Mouse (Mus musculus) ES-Bruce4 (cell line): ENCODE data around the gene Slc22a8. TPM values are rescaled to one million over a fixed set of nuclear protein-coding genes. Genes with fewer than 3 reads are reported as not detected.

Experiments
- H3K27ac ChIP-seq: 2 replicates; pipeline ENCODE4 v1.5.1; 2012; ENCODE audit warnings: low read length, inconsistent platforms; ENCODE audit not compliant: insufficient read depth
- H3K27me3 ChIP-seq: 2 replicates; pipeline ENCODE4 v1.6.1; 2012; ENCODE audit warnings: mild to moderate bottlenecking, low read length, inconsistent platforms; ENCODE audit not compliant: control insufficient read depth, poor library complexity, insufficient read depth, severe bottlenecking
- H3K36me3 ChIP-seq: 2 replicates; pipeline ENCODE4 v1.6.1; 2012; ENCODE audit warnings: inconsistent platforms, mild to moderate bottlenecking, low read length, moderate library complexity; ENCODE audit not compliant: control insufficient read depth, poor library complexity, insufficient read depth, severe bottlenecking
- H3K4me1 ChIP-seq: one replicate; pipeline ENCODE4 v1.8.1; 2011; ENCODE audit warnings: low read length; ENCODE audit not compliant: control insufficient read depth, insufficient read depth
- H3K4me3 ChIP-seq: 2 replicates; pipeline ENCODE4 v1.5.1; 2011; ENCODE audit warnings: low read depth, mild to moderate bottlenecking, low read length
- H3K9ac ChIP-seq: 2 replicates; pipeline ENCODE4 v1.6.1; 2012; ENCODE audit warnings: low read depth, mild to moderate bottlenecking, inconsistent platforms; ENCODE audit not compliant: poor library complexity, severe bottlenecking
- H3K9me3 ChIP-seq: replicated peaks from 2 replicates; pipeline ENCODE4 v1.6.1; 2012; ENCODE audit warnings: mild to moderate bottlenecking, low read length, inconsistent platforms; ENCODE audit not compliant: control insufficient read depth, poor library complexity, insufficient read depth, severe bottlenecking
- CTCF ChIP-seq: IDR thresholded peaks from one replicate; pipeline ENCODE4 v1.8.1; 2011; ENCODE audit warnings: low read depth, low read length
- EP300 ChIP-seq: IDR thresholded peaks from 2 replicates; pipeline ENCODE4 v1.6.1; 2011; ENCODE audit warnings: low read depth, low read length; ENCODE audit not compliant: insufficient read depth
- POLR2A ChIP-seq: IDR thresholded peaks from one replicate; pipeline ENCODE4 v1.8.1; 2011; ENCODE audit warnings: low read length; ENCODE audit not compliant: insufficient read depth
- polyA plus RNA-seq: library from polyadenylated mRNA; stranded (reverse); fragments of >200 nt; gene quantifications from 2 replicates; pipeline ENCODE4 v1.2.4, GENCODE M21; 2011; ENCODE audit warnings: low read depth; ENCODE audit not compliant: missing spikeins, insufficient read depth, insufficient read length

Slc22a8 gene
- polyA plus RNA-seq, 1 experiment: not detected

DNA sequence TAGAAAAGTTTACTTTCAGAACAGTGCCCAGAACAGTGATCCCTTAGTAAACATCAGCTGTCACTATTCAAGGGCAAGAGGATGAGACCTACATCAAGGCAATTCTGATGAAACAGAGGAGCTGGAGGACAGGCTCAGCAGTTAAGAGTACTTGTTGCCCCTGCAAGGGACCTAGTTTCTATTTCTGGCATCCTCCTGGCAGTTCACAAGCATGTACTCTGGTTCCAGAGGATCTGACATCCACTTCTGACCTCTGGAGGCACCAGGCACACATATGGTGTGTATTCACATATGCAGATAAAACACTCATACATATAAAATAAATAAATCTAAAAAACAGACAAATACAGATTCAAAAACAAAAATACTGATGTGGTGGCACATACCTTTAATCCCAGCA, 10.9 kb downstream of the Slc22a8 start:
- Histone ChIP-seq H3K4me3 (no peak overlapping the region), H3K27me3 (no peaks in the 10 kb centered on the region), H3K9ac (no peak overlapping the region), H3K36me3 (no peaks in the 10 kb centered on the region), H3K27ac (no peak overlapping the region), H3K9me3 (no peaks in the 10 kb centered on the region), H3K4me1 (no peaks in the 10 kb centered on the region)
- TF ChIP-seq POLR2A (no peak), CTCF (no peak), EP300 (no peak)

- H3K27me3 ChIP-seq: no peaks in the 10 kb centered on the region
- H3K9me3 ChIP-seq: no peaks in the 10 kb centered on the region
- H3K36me3 ChIP-seq: no peaks in the 10 kb centered on the region
- H3K9ac ChIP-seq: no peak overlapping the region
- H3K4me3 ChIP-seq: no peak overlapping the region
- no peaks in the 10 kb centered on the region for H3K4me1 ChIP-seq
- H3K27ac ChIP-seq: no peak overlapping the region
- TF ChIP-seq CTCF (no peak), POLR2A (no peak), EP300 (no peak)
Observed at GRCm38 (mm10) chr19:8602914-8603313, 11.9 kb downstream of the Slc22a8 start.

DNA sequence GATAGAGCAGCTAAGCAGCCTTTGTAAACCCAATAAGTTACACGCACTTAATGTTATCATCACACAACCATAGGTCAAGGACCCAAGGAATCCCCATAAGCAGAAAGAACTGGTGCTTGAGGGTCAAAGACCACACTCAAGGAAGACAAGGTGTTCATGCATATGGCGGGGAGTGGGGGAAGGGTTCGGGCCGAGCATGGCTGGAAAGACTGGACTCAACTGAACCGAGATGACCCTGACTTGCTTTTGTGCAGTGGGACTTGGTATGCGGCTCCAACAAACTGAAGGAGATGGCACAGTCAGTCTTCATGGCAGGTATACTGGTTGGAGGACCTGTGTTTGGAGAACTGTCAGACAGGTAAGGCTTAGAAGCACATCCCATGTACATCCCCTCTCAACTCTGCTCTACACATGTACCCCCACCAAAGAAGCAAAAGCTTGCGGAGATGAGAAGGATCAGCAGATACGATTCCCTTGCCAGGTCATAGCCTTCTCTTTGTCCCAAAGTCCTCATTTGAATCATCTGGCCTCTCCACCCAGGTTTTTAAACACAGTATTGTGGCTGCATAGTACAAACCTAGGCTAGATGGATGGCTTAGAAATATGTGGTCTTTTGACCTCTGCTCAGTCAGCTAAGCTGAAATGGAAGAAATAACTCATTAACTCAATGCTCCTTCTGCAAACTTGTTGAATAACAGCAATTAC, 13.6 kb downstream of the Slc22a8 start:
- Histone ChIP-seq H3K36me3 (no peaks in the 10 kb centered on the region), H3K9me3 (no peaks in the 10 kb centered on the region), H3K4me1 (no peaks in the 10 kb centered on the region), H3K9ac (no peak overlapping the region), H3K4me3 (no peak overlapping the region), H3K27ac (no peak overlapping the region), H3K27me3 (no peaks in the 10 kb centered on the region)
- TF ChIP-seq EP300: no peak
- TF ChIP-seq CTCF: no peak
- no peak for TF ChIP-seq POLR2A

DNA sequence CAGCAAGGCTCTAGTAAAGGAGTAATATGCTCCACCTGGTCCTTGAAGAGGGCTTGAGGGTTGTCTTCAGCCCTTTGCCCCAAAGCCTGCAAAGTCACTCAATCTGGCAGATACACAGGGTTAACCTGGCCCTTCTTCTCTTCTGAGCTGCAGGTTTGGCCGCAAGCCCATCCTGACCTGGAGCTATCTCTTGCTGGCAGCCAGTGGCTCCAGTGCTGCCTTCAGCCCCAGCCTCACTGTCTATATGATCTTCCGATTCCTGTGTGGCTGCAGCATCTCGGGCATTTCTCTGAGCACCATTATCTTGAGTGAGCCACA, 14.1 kb downstream of the Slc22a8 start:
- TF ChIP-seq EP300: no peak
- no peak for TF ChIP-seq POLR2A
- no peak for TF ChIP-seq CTCF
- Histone ChIP-seq H3K4me1 (no peaks in the 10 kb centered on the region), H3K27me3 (no peaks in the 10 kb centered on the region), H3K36me3 (no peaks in the 10 kb centered on the region), H3K4me3 (no peak overlapping the region), H3K9me3 (no peaks in the 10 kb centered on the region), H3K9ac (no peak overlapping the region), H3K27ac (no peak overlapping the region)

DNA sequence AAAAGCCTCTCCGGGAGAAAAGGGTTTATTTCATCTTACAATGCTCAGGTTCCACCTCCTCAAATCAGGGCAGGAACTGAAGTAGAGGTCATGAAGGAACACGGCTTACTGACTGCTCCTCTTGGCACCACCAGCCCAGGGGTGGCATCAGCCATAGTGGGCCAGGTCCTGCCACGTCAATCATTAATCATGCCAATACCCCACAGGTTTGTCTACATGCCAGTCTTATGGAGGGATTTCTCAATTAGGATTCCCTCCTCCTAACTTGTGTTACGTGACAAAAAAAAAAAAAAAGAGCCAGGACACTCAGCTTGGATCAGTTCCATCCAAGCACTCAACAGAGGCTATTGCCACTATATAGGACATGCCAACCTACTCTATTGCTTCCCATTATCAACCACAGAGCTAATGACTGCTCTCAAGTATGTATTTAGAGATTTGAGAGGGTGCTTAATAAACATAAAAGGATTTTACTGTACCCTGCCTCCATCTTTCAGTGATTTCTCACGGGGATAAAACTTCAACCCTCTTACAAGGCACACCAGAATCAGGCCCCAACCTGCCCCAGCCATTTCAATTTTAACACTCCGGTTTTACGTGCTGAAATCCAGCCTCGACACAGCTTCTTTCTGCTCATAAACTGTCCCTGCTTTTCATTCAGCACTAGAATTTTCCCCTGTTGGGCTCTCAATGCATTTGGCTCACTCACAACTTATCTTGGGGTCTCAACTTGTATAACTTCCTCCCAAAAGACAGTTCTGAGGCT, 20.5 kb downstream of the Slc22a8 start:
- Histone ChIP-seq H3K9me3 (no peaks in the 10 kb centered on the region), H3K36me3 (no peaks in the 10 kb centered on the region), H3K27ac (no peak overlapping the region), H3K4me1 (no peaks in the 10 kb centered on the region), H3K4me3 (no peak overlapping the region), H3K27me3 (no peaks in the 10 kb centered on the region), H3K9ac (no peak overlapping the region)
- TF ChIP-seq POLR2A (no peak), EP300 (no peak), CTCF (no peak)

GRCm38 (mm10) chr19:8613111-8613510, 22.1 kb downstream of the Slc22a8 start:
- Histone ChIP-seq H3K27me3 (no peaks in the 10 kb centered on the region), H3K36me3 (no peaks in the 10 kb centered on the region), H3K4me1 (no peaks in the 10 kb centered on the region), H3K4me3 (no peak overlapping the region), H3K9ac (no peak overlapping the region), H3K27ac (no peak overlapping the region), H3K9me3 (no peaks in the 10 kb centered on the region)
- no peak for TF ChIP-seq POLR2A
- TF ChIP-seq CTCF: no peak
- no peak for TF ChIP-seq EP300
